8 mouse cellular contexts compared by ENCODE assay signal in the genomic region with DNA sequence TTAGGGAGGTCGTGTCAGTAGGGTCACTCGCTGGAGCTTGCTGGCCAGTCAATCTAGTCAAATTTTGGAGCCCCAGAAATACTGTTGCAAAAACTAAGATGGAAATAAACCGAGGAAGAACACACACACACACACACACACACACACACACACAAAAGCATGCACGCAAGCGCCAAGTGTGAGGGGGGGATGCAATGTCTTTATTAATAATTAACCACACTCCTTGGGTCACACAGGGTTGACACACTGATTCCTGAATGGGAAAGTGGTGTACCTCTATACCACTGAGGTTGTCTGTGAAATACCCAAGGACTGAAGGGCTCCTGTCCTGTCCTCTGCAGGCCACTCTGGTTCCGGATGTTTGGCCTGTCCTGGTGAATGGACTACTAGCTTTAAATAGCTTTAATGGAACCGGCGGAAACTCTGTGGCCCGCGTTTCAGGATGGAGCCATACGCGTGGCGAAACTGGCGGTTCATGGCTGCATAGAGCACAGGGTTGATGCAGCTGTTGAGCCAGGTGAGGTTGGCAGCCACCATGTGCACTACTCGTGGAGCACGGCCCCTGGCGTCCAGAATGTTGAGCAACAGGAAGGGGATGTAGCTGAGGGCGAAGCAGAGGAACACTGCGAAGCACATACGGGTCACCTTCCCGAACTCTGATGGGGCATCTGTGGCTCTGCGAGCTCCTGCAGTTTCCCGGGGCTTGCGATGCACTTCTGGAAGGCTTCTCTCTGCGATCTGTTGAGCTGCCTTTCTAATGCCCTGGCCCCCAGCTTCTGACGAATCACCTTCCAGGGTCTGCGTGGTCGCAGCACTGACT. TPM values are rescaled to one million over a fixed set of nuclear protein-coding genes. Genes with fewer than 3 reads are reported as not detected.
DNase-seq lines count a peak whose midpoint lies in the region; ATAC-seq lines count a peak whose summit lies in the region.

No protein-coding gene starts in this region.

- no peak overlapping the region for H3K9ac ChIP-seq in neural tube, embryonic 11.5 days (ENCODE audit: low read length)
- H3K9ac ChIP-seq in heart, embryonic 14.5 days (ENCODE audit: low read length), result peak overlapping the region; percentile 10; the same call in 1 of the 2 replicates
- 0 out of 2 replicates have a peak overlapping the region, but pooled peaks have one; percentile 4 for H3K9ac ChIP-seq in midbrain, embryonic 15.5 days

- H3K27me3 ChIP-seq in neural tube, embryonic 11.5 days (ENCODE audit: control insufficient read depth, insufficient read depth, low read length), result 0 out of 2 replicates have a peak, but pooled peaks cover 2% of the 10 kb centered on the region
- no peaks in the 10 kb centered on the region for H3K27me3 ChIP-seq in heart, embryonic 14.5 days (ENCODE audit: control insufficient read depth, insufficient read depth, low read length)
- peaks cover 21% of the 10 kb centered on the region for H3K27me3 ChIP-seq in limb, embryonic 10.5 days (ENCODE audit: low read depth, poor library complexity, severe bottlenecking)
- no peaks in the 10 kb centered on the region for H3K27me3 ChIP-seq in midbrain, embryonic 15.5 days (replicated peaks)

- WGBS in neural tube, embryonic 11.5 days, result 46% methylated on average over 28 of the region's 28 CpGs
- 39% methylated on average over 28 of the region's 28 CpGs for WGBS in heart, embryonic 14.5 days
- WGBS in limb, embryonic 10.5 days, result 45% methylated on average over 28 of the region's 28 CpGs
- 45% methylated on average over 28 of the region's 28 CpGs for WGBS in midbrain, embryonic 15.5 days

- H3K4me2 ChIP-seq in neural tube, embryonic 11.5 days (ENCODE audit: low read depth), result peak overlapping the region; percentile 19
- peak overlapping the region; percentile 54 for H3K4me2 ChIP-seq in heart, embryonic 14.5 days (ENCODE audit: low read length)
- H3K4me2 ChIP-seq in midbrain, embryonic 15.5 days, result peak overlapping the region; percentile 17; the same call in 1 of the 2 replicates

- H3K9me3 ChIP-seq in neural tube, embryonic 11.5 days (ENCODE audit: control insufficient read depth, low read length), result no peaks in the 10 kb centered on the region
- H3K9me3 ChIP-seq in heart, embryonic 14.5 days (ENCODE audit: control insufficient read depth, low read length), result no peaks in the 10 kb centered on the region
- H3K9me3 ChIP-seq in limb, embryonic 10.5 days (replicated peaks), result no peaks in the 10 kb centered on the region
- H3K9me3 ChIP-seq in midbrain, embryonic 15.5 days, result no peaks in the 10 kb centered on the region

- H3K4me1 ChIP-seq in neural tube, embryonic 11.5 days (ENCODE audit: control insufficient read depth, insufficient read depth, low read length), result peaks cover 36% of the 10 kb centered on the region
- H3K4me1 ChIP-seq in heart, embryonic 14.5 days (ENCODE audit: control insufficient read depth in 2 of 2, insufficient read depth in 2 of 2, low read length in 2 of 2), result peaks cover 24 to 25% of the 10 kb centered on the region in 2 experiments
- peaks cover 65% of the 10 kb centered on the region for H3K4me1 ChIP-seq in limb, embryonic 10.5 days
- H3K4me1 ChIP-seq in midbrain, embryonic 15.5 days, result peaks cover 35% of the 10 kb centered on the region

- ATAC-seq in neural tube, embryonic 11.5 days (ENCODE audit: insufficient read depth, low FRiP score, low TSS enrichment), result no peak
- no peak for ATAC-seq in heart, embryonic 14.5 days (ENCODE audit: insufficient number of reproducible peaks, insufficient read depth, low FRiP score, low read depth)
- ATAC-seq in midbrain, embryonic 15.5 days (replicated peaks), result no peak

- H3K36me3 ChIP-seq in neural tube, embryonic 11.5 days (ENCODE audit: control insufficient read depth, insufficient read depth, low read length), result no peaks in the 10 kb centered on the region
- H3K36me3 ChIP-seq in heart, embryonic 14.5 days (ENCODE audit: control insufficient read depth, insufficient read depth, low read length), result no peaks in the 10 kb centered on the region
- H3K36me3 ChIP-seq in limb, embryonic 10.5 days, result no peaks in the 10 kb centered on the region
- no peaks in the 10 kb centered on the region for H3K36me3 ChIP-seq in midbrain, embryonic 15.5 days (replicated peaks)

- no peak overlapping the region for H3K4me3 ChIP-seq in neural tube, embryonic 11.5 days (ENCODE audit: low read depth, low read length)
- H3K4me3 ChIP-seq in heart, embryonic 14.5 days (ENCODE audit: control insufficient read depth in 1 of 2, insufficient read depth in 1 of 2, low read depth in 1 of 2, low read length in 2 of 2), result peak overlapping the region; percentile 6 to 22; a peak in 3 of 4 replicates
- H3K4me3 ChIP-seq in limb, embryonic 10.5 days, result peak overlapping the region; percentile 25
- H3K4me3 ChIP-seq in midbrain, embryonic 15.5 days, result no peak overlapping the region

- peak; percentile 19 for DNase-seq in neural tube, embryonic 11.5 days (ENCODE audit: low spot score)
- DNase-seq in neural tube, embryonic 10.5 days (ENCODE audit: extremely low spot score, low spot score), result no peak
- DNase-seq in limb, embryonic 10.5 days (ENCODE audit: low spot score), result peak; percentile 65
- DNase-seq in spleen, postnatal 36 days (ENCODE audit: low spot score in 2 of 2), result no peak
- DNase-seq in layer of hippocampus, adult 9-11 months, result no peak
- no peak for DNase-seq in retina, postnatal 1 day

- no peak overlapping the region for H3K27ac ChIP-seq in neural tube, embryonic 11.5 days (ENCODE audit: low read depth, low read length)
- no peak overlapping the region for H3K27ac ChIP-seq in heart, embryonic 14.5 days (replicated peaks in 1 of 2; ENCODE audit: control insufficient read depth in 1 of 2, insufficient read depth in 1 of 2, low read depth in 2 of 2, low read length in 2 of 2)
- H3K27ac ChIP-seq in limb, embryonic 10.5 days, result peak overlapping the region; percentile 74
- H3K27ac ChIP-seq in midbrain, embryonic 15.5 days, result no peak overlapping the region

RNA-seq across cellular contexts. Expression of a gene that starts 2.1 kb away (rescaled TPM):
- 0.34 and 0.50 TPM in 2 replicates for polyA plus RNA-seq in neural tube, embryonic 11.5 days (2014; fragmentation: Nextera tagmentation; extraction: Ambion mirVana)
- polyA plus RNA-seq in heart, embryonic 14.5 days (2014; fragmentation: Nextera tagmentation; extraction: Ambion mirVana), result 0.11 and 0.24 TPM in 2 replicates
- polyA plus RNA-seq in limb, embryonic 10.5 days (2016; fragmentation: Nextera tagmentation; extraction: Ambion mirVana), result 0.28 and 0.30 TPM in 2 replicates
- polyA plus RNA-seq in midbrain, embryonic 15.5 days (2015; fragmentation: Nextera tagmentation; extraction: Ambion mirVana), result 0.31 and 0.34 TPM in 2 replicates

RNA-seq across cellular contexts. Expression of a gene that starts 31.6 kb away (rescaled TPM):
- polyA plus RNA-seq in neural tube, embryonic 11.5 days (2014; fragmentation: Nextera tagmentation; extraction: Ambion mirVana), result 26.1 and 27.5 TPM in 2 replicates
- polyA plus RNA-seq in heart, embryonic 14.5 days (2014; fragmentation: Nextera tagmentation; extraction: Ambion mirVana), result 8.1 and 9.1 TPM in 2 replicates
- polyA plus RNA-seq in limb, embryonic 10.5 days (2016; fragmentation: Nextera tagmentation; extraction: Ambion mirVana), result 22.1 and 22.8 TPM in 2 replicates
- polyA plus RNA-seq in midbrain, embryonic 15.5 days (2015; fragmentation: Nextera tagmentation; extraction: Ambion mirVana), result 24.4 and 25.6 TPM in 2 replicates

RNA-seq across cellular contexts. Expression of a gene that starts 35.8 kb away (rescaled TPM):
- polyA plus RNA-seq in neural tube, embryonic 11.5 days (2014; fragmentation: Nextera tagmentation; extraction: Ambion mirVana), result 307 and 317 TPM in 2 replicates
- 163 and 172 TPM in 2 replicates for polyA plus RNA-seq in heart, embryonic 14.5 days (2014; fragmentation: Nextera tagmentation; extraction: Ambion mirVana)
- polyA plus RNA-seq in limb, embryonic 10.5 days (2016; fragmentation: Nextera tagmentation; extraction: Ambion mirVana), result 305 and 309 TPM in 2 replicates
- polyA plus RNA-seq in midbrain, embryonic 15.5 days (2015; fragmentation: Nextera tagmentation; extraction: Ambion mirVana), result 197 and 203 TPM in 2 replicates

RNA-seq across cellular contexts. Expression of a gene that starts 50.1 kb away (rescaled TPM):
- 6.5 and 7.3 TPM in 2 replicates for polyA plus RNA-seq in neural tube, embryonic 11.5 days (2014; fragmentation: Nextera tagmentation; extraction: Ambion mirVana)
- polyA plus RNA-seq in heart, embryonic 14.5 days (2014; fragmentation: Nextera tagmentation; extraction: Ambion mirVana), result 1.8 and 2.2 TPM in 2 replicates
- 5.9 and 6.1 TPM in 2 replicates for polyA plus RNA-seq in limb, embryonic 10.5 days (2016; fragmentation: Nextera tagmentation; extraction: Ambion mirVana)
- polyA plus RNA-seq in midbrain, embryonic 15.5 days (2015; fragmentation: Nextera tagmentation; extraction: Ambion mirVana), result 0.63 and 0.92 TPM in 2 replicates

RNA-seq across cellular contexts. Expression of a gene that starts 58.3 kb away (rescaled TPM):
- polyA plus RNA-seq in neural tube, embryonic 11.5 days (2014; fragmentation: Nextera tagmentation; extraction: Ambion mirVana), result 21.0 and 21.3 TPM in 2 replicates
- polyA plus RNA-seq in heart, embryonic 14.5 days (2014; fragmentation: Nextera tagmentation; extraction: Ambion mirVana), result 76.2 and 77.2 TPM in 2 replicates
- polyA plus RNA-seq in limb, embryonic 10.5 days (2016; fragmentation: Nextera tagmentation; extraction: Ambion mirVana), result 33.5 and 36.6 TPM in 2 replicates
- polyA plus RNA-seq in midbrain, embryonic 15.5 days (2015; fragmentation: Nextera tagmentation; extraction: Ambion mirVana), result 7.3 and 8.2 TPM in 2 replicates

Comparison
In these comparisons a context has a peak if more than half of its experiments do, and no peak if none do; other contexts are left out.
1. DNase-seq: peak in neural tube, embryonic 11.5 days (single experiment) and limb, embryonic 10.5 days (single experiment); none in neural tube, embryonic 10.5 days (single experiment), spleen, postnatal 36 days (0 of 2), layer of hippocampus, adult 9-11 months (single experiment) and retina, postnatal 1 day (single experiment).
2. H3K4me3 ChIP-seq: peak in heart, embryonic 14.5 days (2 of 2) and limb, embryonic 10.5 days (single experiment); none in neural tube, embryonic 11.5 days (single experiment) and midbrain, embryonic 15.5 days (single experiment).
3. Peak in every context shown above with its lines, with median percentiles within 50 percentile points of each other: H3K4me2 ChIP-seq.